Mouse (Mus musculus): ENCODE measurements around the gene Fgd2.
"Not testable (repeated sequence)": the region's sequence is repeated elsewhere in the genome, so short reads cannot be mapped to it uniquely, and the experiment has no call there.

Fgd2 gene

DNA sequence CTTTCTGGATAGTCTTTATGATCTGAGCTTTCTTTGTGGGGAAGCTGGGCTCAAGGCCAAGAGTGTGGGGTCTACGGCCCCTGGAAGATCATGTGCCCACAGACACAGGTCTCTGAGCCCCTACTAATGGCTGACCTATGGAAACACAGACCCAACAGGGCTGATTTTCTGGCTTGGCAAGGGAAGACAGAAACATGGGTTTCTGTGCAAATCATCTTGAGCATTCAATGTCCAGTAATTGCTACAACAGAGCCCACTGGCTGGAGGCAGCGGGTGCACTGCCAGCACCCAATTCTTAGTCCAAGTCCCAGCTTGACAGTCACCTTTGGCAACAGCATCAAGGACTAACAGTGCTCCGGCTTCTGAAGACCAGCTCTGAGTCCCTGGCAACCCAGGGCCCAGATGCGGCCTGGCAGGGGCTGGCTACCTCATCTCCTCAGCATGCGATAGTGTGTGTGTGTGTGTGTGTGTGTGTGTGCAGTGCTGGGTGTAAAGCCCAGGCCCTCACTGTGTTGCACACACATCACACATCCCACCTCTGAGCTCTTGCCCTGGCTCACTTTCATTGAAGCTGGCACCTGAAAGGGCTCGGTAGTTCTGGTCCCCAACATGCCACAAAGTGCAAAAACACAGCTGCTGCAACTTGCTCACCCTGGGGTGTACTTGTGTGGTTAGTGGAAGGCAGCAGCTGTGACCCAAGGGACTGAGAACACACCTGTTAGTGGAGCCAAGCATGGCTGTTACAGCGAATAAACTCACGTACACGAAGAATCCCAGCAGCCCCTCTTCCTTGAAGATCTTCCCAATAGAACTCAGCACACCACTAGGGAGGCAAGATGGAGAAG is 22.5 kb upstream of the Fgd2 start:
- no peak for DNase-seq

DNA sequence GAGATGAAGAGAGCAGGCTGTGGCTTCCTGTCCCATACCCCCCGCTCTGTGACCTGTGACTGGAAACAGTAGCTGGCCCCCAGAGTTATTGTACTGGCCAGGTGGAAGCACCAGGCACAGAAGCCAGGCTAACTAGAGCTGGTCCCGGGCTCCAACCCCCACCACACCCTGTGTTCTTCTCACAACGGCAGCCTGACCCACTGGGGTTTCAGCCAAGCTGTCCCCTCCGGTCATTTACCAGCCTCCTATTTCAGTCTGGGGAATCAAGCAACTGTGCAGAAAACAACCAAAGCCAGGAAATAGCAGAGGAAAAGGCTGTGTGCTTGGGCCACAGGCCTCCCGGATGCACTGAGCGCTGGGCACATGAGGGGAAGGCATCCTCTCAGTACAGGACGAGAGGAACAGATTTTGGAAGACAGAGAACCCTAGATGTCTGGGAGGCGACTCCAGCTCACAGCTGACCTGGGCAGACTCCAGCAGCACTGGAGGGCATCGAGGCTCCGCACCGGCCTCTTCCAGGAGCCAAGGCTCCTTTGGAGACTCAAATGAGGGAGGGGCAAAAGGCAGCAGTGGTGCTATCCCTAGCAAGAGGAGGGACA is 21.4 kb upstream of the Fgd2 start:
- DNase-seq = peak; percentile 55

- DNase-seq = peak; percentile 67
These were observed 20.1 kb upstream of the Fgd2 start for GRCm38 (mm10) chr17:29340406-29341261.

DNA sequence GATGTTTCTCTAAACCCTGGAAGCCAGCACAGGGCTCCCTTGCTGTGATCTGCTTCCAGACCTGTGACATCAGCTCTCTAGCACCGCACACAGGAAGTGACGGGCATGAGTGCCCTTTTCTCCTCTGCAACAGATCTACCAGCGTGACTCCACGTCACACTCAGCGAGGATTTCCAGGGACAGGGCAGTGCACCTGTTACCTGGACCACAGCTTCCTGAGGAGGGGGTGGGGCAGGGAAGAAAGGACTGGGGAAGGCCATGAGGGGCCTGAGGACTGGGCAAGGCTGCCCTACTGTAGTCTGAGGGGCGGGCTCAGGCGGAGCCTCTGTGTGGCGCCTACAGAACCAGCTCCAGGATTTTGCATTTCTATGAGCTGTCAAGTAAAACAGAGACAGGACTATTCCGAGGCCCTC is 19.1 kb upstream of the Fgd2 start:
- DNase-seq = peak; percentile 76

DNA sequence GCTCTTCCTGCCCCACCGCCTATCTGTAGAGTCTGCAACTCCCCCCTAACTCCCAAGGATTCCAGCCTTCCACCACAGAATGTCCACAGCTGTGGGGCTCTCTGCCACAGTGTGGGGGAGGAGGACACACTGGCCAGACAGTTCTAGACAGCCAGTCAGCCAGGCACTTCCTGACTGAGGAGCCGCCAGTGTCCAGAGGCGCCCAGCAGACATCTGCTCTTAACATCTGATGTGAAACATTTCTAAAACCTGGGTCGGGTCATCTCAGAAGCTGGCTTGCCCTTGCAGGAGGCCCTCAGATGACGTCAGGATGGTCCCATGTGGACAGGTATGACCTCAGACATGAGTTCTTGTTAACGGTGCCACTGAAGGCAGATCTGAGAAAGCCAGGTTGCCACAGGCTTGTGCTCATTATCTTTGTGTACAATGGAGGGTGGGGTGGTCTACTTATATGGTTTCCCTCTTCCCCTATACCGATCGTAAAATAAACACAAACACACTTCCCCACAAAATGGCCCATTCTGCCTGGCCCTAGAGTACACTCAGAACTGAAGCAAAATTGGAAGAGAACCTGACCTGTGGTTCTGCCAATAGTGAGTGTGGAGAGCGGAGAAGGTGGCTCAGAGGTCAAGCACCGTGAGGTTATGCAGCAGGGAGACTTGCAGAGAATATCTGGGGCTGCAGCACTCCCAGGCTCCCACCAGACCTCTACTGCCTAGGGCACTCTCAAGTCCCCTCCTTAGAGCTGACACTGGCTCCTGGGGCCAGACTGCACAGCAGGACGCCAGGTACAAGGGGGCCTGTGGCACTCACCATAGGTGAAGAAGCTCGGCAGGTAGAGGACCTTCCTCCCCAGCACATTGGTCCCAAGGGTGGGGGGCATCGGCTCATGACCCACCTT is 18.5 kb upstream of the Fgd2 start:
- peak; percentile 88 for DNase-seq

DNA sequence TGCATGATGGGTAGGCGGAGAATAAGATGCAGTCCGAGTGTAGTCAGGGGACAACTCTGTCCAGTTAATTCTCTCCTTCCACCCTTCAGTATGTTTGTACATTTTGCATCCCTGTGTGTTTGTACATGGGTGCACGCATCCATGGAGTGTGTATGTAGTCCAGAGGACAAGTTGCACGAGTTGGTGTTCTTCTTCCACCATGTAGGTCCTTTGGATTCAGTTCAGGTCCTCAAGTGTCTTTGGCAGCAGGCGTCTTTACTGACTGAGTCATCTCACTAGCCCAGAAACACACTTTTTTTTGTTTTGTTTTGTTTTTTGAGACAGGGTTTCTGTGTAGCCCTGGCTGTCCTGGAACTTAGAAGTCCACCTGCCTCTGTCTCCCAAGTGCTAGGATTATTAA is 17.5 kb upstream of the Fgd2 start:
- no peak for DNase-seq

GRCm38 (mm10) chr17:29345272-29345671 is 15.4 kb upstream of the Fgd2 start:
- DNase-seq = no peak

- peak; percentile 75 for DNase-seq
These were observed 14.1 kb upstream of the Fgd2 start for GRCm38 (mm10) chr17:29346496-29347125.

DNA sequence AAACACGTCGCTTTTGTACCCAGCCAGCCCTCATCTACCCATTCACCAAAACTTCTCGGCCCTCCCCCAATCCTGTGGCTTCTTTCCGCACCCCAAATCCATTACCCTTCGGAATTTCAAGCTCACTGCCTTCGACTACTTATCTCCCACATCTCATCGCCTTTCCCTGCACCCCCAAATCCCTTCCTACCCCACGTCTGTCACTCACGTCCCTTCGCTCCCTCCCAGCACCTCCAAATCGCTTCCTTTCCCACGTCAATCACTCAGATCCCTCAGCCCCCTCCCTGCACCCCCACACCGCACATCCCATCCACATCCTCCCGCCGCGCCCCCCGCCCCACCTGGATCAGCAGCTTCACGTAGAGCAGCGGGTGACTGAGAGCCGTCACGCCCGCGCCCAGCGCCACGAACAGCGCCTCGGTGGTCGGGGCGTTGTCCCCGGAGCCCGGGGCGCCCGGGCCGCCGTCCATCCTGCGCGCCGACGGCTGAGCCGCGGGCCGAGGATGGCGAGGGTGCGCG is 13.5 kb upstream of the Fgd2 start:
- peak; percentile 53 for DNase-seq

DNA sequence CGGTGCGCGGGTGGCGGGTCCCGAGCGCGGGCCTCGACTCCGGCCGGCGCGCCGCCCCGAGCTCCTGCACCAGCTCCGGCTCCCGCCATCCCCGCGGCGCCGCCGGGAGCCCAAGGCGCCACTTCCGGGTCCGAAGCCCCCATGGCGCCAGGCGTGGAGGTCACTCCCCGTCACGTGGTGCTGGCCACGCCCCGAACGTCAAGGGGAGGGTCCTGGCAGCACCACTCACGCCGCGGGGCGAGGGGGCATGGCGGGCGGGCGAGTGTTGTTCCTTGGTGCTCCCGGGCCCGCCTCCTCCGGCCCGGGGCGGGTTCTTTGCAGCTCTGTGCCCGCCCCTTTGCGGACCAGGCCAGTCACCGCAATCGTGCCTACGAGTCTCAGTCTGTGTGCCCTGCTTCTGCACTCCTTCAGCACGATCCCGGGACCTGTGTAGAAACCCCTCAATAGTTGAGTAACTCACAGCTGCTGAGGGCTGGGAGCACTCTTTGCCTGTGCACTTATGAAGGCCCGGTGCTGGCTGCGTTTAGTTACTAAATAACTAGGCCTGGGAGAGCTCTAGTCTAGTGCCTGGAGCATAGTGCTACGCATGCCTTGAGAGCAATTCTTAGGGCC is 13.0 kb upstream of the Fgd2 start, which contains the start of gene Mtch1:
TSS of gene Mtch1 (minus strand) at position 290 of the 612 bp plus-strand sequence.
- peak; percentile 100 for DNase-seq

- DNase-seq = no peak
These were observed 11.7 kb upstream of the Fgd2 start for GRCm38 (mm10) chr17:29348996-29349395.

GRCm38 (mm10) chr17:29351056-29351455 is 9.7 kb upstream of the Fgd2 start:
- DNase-seq = not testable (repeated sequence)

DNA sequence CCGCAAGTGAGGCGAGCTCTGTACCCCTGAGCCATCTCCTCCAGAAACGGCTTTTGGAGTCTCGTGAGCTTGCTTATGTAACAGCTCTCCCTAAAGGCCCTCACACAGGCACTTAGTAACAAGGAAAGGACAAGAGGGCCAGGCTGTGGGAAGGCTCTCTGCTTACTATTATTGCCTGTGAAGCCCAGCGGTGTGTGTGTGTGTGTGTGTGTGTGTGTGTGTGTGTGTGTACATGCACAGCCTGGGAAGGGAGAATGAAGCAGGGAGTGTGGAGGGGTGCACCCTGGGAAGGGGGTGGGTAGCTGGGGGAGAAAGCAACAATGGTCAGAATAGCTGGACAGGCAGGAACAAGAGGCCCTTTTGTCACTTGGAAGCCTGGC is 5.3 kb upstream of the Fgd2 start:
- DNase-seq = peak; percentile 69

GRCm38 (mm10) chr17:29355841-29356478 is 4.8 kb upstream of the Fgd2 start:
- peak; percentile 91 for DNase-seq

DNA sequence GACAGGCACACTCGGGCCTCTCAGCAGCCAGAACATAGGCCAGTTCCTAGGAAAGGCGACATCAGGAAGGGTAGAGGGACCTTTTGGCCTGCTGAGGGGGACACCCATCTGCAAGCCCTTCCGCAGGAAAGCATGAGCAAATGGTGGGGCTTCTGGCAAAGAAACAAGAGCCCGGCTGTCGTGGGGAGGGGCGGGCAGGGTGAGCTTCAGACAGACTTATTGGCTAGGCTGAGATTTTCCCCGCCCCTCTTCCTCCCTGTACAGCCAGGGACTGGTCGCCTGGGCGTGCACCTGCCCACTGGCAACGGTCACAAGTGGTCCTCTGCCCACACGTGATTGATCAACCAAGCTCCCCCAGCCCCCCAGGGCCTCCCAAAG is 4.2 kb upstream of the Fgd2 start:
- DNase-seq = peak; percentile 96

DNA sequence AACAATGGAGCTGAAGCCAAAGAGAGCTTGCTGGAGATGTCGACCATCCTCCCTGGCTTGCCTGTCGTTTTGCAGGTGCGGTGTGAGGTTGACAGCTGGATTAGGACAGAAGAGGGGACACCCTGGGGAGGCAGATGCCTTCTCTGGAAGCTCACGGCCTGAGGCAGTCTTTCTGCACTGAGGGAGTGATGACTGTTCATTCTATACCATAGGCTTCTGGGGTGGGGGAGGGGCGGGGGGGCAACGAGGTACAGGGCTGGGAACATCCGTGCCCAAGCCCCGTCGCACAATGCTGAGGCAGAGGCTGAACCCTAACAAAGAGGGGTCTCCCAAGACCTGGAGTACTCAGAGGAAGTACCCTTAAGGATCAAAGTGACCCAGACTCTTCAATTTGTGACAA is 3.8 kb upstream of the Fgd2 start:
- DNase-seq = no peak

DNA sequence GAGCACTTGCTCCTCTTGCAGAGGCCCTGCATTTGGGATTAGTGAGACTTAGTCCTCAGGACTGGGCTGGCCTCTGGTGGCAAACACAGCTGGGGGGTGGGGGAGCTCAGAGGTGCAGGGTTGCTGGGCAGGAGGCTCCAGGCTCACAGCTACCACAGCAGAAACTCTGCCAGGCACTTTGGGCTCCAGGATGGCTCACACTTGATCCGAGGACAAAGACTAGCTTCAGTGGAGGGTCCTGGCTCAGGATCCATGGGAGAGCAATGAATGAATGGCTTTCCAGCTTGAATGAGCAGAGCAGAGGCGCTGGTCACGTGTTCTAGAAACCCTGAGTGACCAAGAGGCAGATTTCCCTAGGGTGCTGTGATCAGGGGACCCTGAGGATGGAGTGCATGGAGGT is 1.8 kb upstream of the Fgd2 start:
- no peak for DNase-seq

DNA sequence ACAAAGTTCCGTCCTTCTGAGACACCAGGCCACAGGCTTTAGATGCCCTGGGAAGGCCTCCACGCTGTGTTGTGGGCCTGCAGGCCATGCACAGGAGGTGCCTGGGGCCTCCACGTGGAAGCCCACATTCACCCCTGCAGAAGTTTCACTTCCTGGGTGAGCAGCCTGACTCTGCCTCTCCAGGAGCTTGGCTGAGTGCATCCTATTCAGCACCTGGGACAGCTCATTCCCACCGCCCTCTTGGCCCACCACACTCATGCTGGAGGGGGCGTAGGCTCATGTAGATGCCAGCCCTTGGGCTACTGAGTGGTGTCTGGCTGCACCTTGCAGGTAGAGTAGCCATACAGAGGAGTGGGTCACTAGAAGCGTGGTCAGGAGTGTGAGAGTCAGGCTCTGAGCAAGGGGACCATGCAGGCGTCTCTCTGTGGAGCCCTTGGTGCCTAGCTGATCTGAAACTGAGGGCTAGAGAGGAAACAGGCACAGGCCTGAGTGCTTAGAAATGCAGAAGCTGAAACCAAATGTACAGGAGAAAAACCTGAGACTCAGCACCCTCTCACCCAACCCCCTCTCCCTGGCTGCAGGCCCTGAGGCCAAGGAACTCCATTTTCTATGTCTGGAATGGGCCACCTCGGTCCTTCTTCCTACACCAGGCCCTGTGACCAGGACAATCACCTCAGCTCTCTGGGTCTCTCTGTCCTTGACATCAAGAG is 1.4 kb downstream of the Fgd2 start:
- no peak for DNase-seq

DNA sequence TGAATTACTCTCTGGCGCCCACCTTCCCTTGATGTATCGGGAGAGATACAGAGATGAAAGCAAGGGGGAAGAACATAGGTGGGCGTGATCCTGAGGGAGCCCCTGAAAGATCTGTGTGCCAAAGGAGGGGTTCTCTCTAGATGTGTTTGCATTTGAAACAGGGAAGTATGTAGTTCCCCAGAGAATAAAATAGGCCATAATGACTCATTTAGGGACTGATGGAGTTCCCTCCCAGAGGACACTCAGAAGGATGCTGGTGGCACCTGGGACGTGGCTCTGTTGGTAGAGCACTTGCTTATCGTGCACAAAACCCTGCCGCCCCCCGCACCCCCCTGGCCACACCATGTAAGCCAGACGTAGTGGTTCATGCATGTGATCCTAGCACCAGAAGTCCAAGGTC is 2.4 kb downstream of the Fgd2 start:
- no peak for DNase-seq

DNA sequence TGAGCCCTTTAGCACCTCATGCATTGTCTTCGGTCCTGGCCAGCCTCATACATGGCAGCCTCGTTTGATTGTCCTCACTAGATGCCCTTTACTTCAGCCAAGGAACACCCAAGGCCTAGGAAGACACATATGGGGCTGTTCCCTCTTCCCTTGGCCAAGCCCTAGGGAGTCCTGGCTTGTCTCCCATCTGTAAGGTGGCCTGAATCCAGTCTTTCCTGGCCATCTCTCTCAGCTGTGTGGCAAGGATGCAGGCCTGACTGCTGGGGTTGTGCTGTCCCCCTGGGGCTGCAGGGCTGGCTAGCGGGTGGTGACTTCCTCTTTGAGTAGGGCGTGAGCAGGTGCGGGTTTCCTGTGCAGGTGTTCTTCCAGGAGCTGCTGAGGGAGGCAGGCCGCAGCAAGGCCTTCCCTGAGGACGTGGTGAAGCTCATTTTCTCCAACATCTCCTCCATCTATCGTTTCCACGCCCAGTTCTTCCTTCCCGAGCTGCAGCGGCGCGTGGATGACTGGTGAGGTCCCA is 4.4 kb downstream of the Fgd2 start:
- no peak for DNase-seq

Data from lung, postnatal 10 days (tissue).